ENCODE assay signal across 8 mouse cellular contexts in genomic region chr5:21055071-21055819, GRCm38 (mm10). TPM values are rescaled to one million over a fixed set of nuclear protein-coding genes. Genes with fewer than 3 reads are reported as not detected.
A peak's percentile ranks its signal among the peaks of the same experiment; 100 is the strongest.
DNase-seq lines count a peak whose midpoint lies in the region; ATAC-seq and TF ChIP-seq lines count a peak whose summit lies in the region.

No protein-coding gene starts in this region.

- peak overlapping the region; percentile 99 for H3K9ac ChIP-seq in heart, adult 2 months (ENCODE audit: low read depth, low read length)
- peak overlapping the region; percentile 90 for H3K9ac ChIP-seq in liver, adult 2 months (ENCODE audit: low read depth, low read length)
- H3K9ac ChIP-seq in neural tube, embryonic 12.5 days, result peak overlapping the region; percentile 97
- peak overlapping the region; percentile 92 for H3K9ac ChIP-seq in stomach, embryonic 16.5 days (ENCODE audit: low read length)

- no peak for TF ChIP-seq EP300 in heart, adult 2 months (IDR thresholded peaks at IDR 0.05; ENCODE audit: insufficient read depth, low read depth, low read length)

- H3K27me3 ChIP-seq in heart, adult 2 months (ENCODE audit: control insufficient read depth, insufficient read depth, low read length), result no peaks in the 10 kb centered on the region
- H3K27me3 ChIP-seq in liver, adult 2 months (ENCODE audit: control insufficient read depth, insufficient read depth, low read length), result no peaks in the 10 kb centered on the region
- no peaks in the 10 kb centered on the region for H3K27me3 ChIP-seq in neural tube, embryonic 12.5 days (replicated peaks)
- H3K27me3 ChIP-seq in stomach, embryonic 16.5 days (ENCODE audit: control insufficient read depth, insufficient read depth, low read length), result no peaks in the 10 kb centered on the region

- H3K9me3 ChIP-seq in neural tube, embryonic 12.5 days, result no peaks in the 10 kb centered on the region
- H3K9me3 ChIP-seq in stomach, embryonic 16.5 days (replicated peaks; ENCODE audit: control insufficient read depth, low read length), result no peaks in the 10 kb centered on the region

- H3K4me2 ChIP-seq in neural tube, embryonic 12.5 days (replicated peaks), result peak overlapping the region; percentile 64
- peak overlapping the region; percentile 64 for H3K4me2 ChIP-seq in stomach, embryonic 16.5 days (ENCODE audit: low read depth, low read length)

- H3K79me2 ChIP-seq in heart, adult 2 months (replicated peaks; ENCODE audit: control insufficient read depth, insufficient read depth, low read length), result no peaks in the 10 kb centered on the region; the same call in 1 of the 2 replicates
- H3K79me2 ChIP-seq in liver, adult 2 months (ENCODE audit: control insufficient read depth, insufficient read depth, low read length), result peaks cover 20% of the 10 kb centered on the region; the same call in 1 of the 2 replicates

- ATAC-seq in neural tube, embryonic 12.5 days (ENCODE audit: low FRiP score, low read depth), result peak; percentile 46
- ATAC-seq in stomach, embryonic 16.5 days (ENCODE audit: insufficient read depth, low FRiP score), result peak; percentile 11

- under 1% methylated on average over 79 of the region's 84 CpGs for WGBS in heart, adult 2 months
- WGBS in liver, adult 2 months, result 1% methylated on average over 72 of the region's 84 CpGs
- under 1% methylated on average over 81 of the region's 84 CpGs for WGBS in neural tube, embryonic 12.5 days
- WGBS in stomach, embryonic 16.5 days, result under 1% methylated on average over 84 of the region's 84 CpGs

- peaks cover 12% of the 10 kb centered on the region for H3K4me1 ChIP-seq in heart, adult 2 months (ENCODE audit: control insufficient read depth, insufficient read depth, low read length)
- H3K4me1 ChIP-seq in liver, adult 2 months (ENCODE audit: control insufficient read depth, insufficient read depth, low read length), result peaks cover 8% of the 10 kb centered on the region
- peaks cover 11% of the 10 kb centered on the region for H3K4me1 ChIP-seq in neural tube, embryonic 12.5 days
- peaks cover 13% of the 10 kb centered on the region for H3K4me1 ChIP-seq in stomach, embryonic 16.5 days (ENCODE audit: control insufficient read depth, insufficient read depth, low read length)

- H3K27ac ChIP-seq in heart, adult 2 months, result peak overlapping the region; percentile 86
- peak overlapping the region; percentile 77 for H3K27ac ChIP-seq in liver, adult 2 months (replicated peaks; ENCODE audit: insufficient read depth, low read depth, low read length)
- peak overlapping the region; percentile 99 for H3K27ac ChIP-seq in neural tube, embryonic 12.5 days
- H3K27ac ChIP-seq in stomach, embryonic 16.5 days (ENCODE audit: low read length), result peak overlapping the region; percentile 98

- peaks cover 21% of the 10 kb centered on the region for H3K36me3 ChIP-seq in heart, adult 2 months (ENCODE audit: control insufficient read depth, insufficient read depth, low read length)
- H3K36me3 ChIP-seq in liver, adult 2 months (ENCODE audit: control insufficient read depth, insufficient read depth, low read length), result no peaks in the 10 kb centered on the region
- H3K36me3 ChIP-seq in neural tube, embryonic 12.5 days, result no peaks in the 10 kb centered on the region
- no peaks in the 10 kb centered on the region for H3K36me3 ChIP-seq in stomach, embryonic 16.5 days (ENCODE audit: control insufficient read depth, insufficient read depth, low read length)

- H3K4me3 ChIP-seq in heart, adult 2 months, result peak overlapping the region; percentile 83
- H3K4me3 ChIP-seq in liver, adult 2 months (ENCODE audit: insufficient read depth, low read depth, low read length), result peak overlapping the region; percentile 74
- H3K4me3 ChIP-seq in neural tube, embryonic 12.5 days, result peak overlapping the region; percentile 99
- peak overlapping the region; percentile 81 for H3K4me3 ChIP-seq in stomach, embryonic 16.5 days (replicated peaks; ENCODE audit: low read length)

- intact Hi-C loops in heart, adult 2 months (cut with DNase I), result loop anchor here (2.0 to 10.0 kb wide), 4 partner anchors 90 to 370 kb away; partner anchors contain the start of genes Ccdc146 and Fam185a

- peak; percentile 33 to 45 for DNase-seq in left cerebral cortex, adult 18-20 months (ENCODE audit: low spot score in 2 of 2)
- no peak for DNase-seq in left cerebral cortex, adult 11 months (ENCODE audit: low spot score)
- DNase-seq in embryo, embryonic 11 days, result peak; percentile 70
- peak; percentile 70 to 78 for DNase-seq in heart, adult 2 months
- DNase-seq in kidney, adult 18-20 months, result peak; percentile 73
- no peak for DNase-seq in liver, adult 2 months (ENCODE audit: extremely low read depth, low read depth, low spot score)

- no peak for TF ChIP-seq CTCF in heart, adult 2 months (IDR thresholded peaks at IDR 0.05)
- no peak for TF ChIP-seq CTCF in liver, adult 2 months (IDR thresholded peaks at IDR 0.05; ENCODE audit: low read depth, low read length)

- TF ChIP-seq POLR2A in heart, adult 2 months (IDR thresholded peaks at IDR 0.05; ENCODE audit: insufficient read depth, low read depth, low read length), result no peak
- no peak for TF ChIP-seq POLR2A in liver, adult 2 months (IDR thresholded peaks at IDR 0.05; ENCODE audit: extremely low read depth, insufficient read depth, low read length)

RNA-seq across cellular contexts. Expression of gene Ptpn12, which starts 0.5 kb away (rescaled TPM):
- total RNA-seq in left cerebral cortex, adult 18-20 months (2021), result 10 to 100 TPM; 37.8 to 41.5 TPM
- 10 to 100 TPM; 28.8 to 29.0 TPM for total RNA-seq in heart, adult 2 months (2021)
- 24.8 and 35.3 TPM in 2 replicates for polyA plus RNA-seq in heart, adult 2 months (2012; rRNA removed)
- 11.5 and 15.4 TPM in 2 replicates for total RNA-seq in liver, adult 2 months (2014; rRNA removed)
- polyA plus RNA-seq in liver, adult 2 months (2012; rRNA removed), result 19.4 and 20.9 TPM in 2 replicates
- 25.7 and 29.3 TPM in 2 replicates for polyA plus RNA-seq in neural tube, embryonic 12.5 days (2016; fragmentation: Nextera tagmentation; extraction: Ambion mirVana)
- polyA plus RNA-seq in stomach, embryonic 16.5 days (2015; fragmentation: Nextera tagmentation; extraction: Ambion mirVana), result 11.6 and 15.0 TPM in 2 replicates

Comparison
In these comparisons a context has a peak if more than half of its experiments do, and no peak if none do; other contexts are left out.
1. DNase-seq: peak in left cerebral cortex, adult 18-20 months (2 of 2), embryo, embryonic 11 days (single experiment), heart, adult 2 months (2 of 2) and kidney, adult 18-20 months (single experiment); none in left cerebral cortex, adult 11 months (single experiment) and liver, adult 2 months (single experiment).
2. Peak in every context shown above with its lines, with median percentiles within 50 percentile points of each other: H3K27ac ChIP-seq, H3K4me3 ChIP-seq and H3K9ac ChIP-seq.